ENCODE assay signal across 8 mouse cellular contexts in genomic region chr4:45530662-45531542, GRCm38 (mm10). TPM values are rescaled to one million over a fixed set of nuclear protein-coding genes. Genes with fewer than 3 reads are reported as not detected.
DNase-seq lines count a peak whose midpoint lies in the region; ATAC-seq and TF ChIP-seq lines count a peak whose summit lies in the region.

No protein-coding gene starts in this region.

- peak overlapping the region; percentile 74 for H3K4me3 ChIP-seq in hindbrain, embryonic 11.5 days (ENCODE audit: low read depth, low read length)
- peak overlapping the region; percentile 86 for H3K4me3 ChIP-seq in lung, embryonic 16.5 days (ENCODE audit: low read length)
- H3K4me3 ChIP-seq in thymus, adult 2 months (ENCODE audit: control insufficient read depth, insufficient read depth, low read length), result peak overlapping the region; percentile 51

- peaks cover 8% of the 10 kb centered on the region; the same call in 1 of the 2 replicates for H3K27me3 ChIP-seq in hindbrain, embryonic 11.5 days (ENCODE audit: control insufficient read depth, insufficient read depth, low read length)
- H3K27me3 ChIP-seq in lung, embryonic 16.5 days (ENCODE audit: control insufficient read depth, insufficient read depth, low read depth, low read length), result no peaks in the 10 kb centered on the region
- H3K27me3 ChIP-seq in thymus, adult 2 months (ENCODE audit: control insufficient read depth, insufficient read depth, low read length), result peaks cover 10% of the 10 kb centered on the region

- under 1% methylated on average over 48 of the region's 68 CpGs for WGBS in hindbrain, embryonic 11.5 days
- under 1% methylated on average over 38 of the region's 68 CpGs for WGBS in lung, embryonic 16.5 days
- WGBS in thymus, adult 2 months, result under 1% methylated on average over 67 of the region's 68 CpGs

- peak; percentile 74; the same call in 1 of the 2 replicates for TF ChIP-seq POLR2A in thymus, adult 2 months (IDR thresholded peaks at IDR 0.05; ENCODE audit: control insufficient read depth, extremely low read depth, insufficient read depth, low read length, poor library complexity)

- peaks cover 12% of the 10 kb centered on the region for H3K4me1 ChIP-seq in hindbrain, embryonic 11.5 days (replicated peaks; ENCODE audit: control insufficient read depth, insufficient read depth, low read length)
- peaks cover 44% of the 10 kb centered on the region for H3K4me1 ChIP-seq in lung, embryonic 16.5 days (replicated peaks; ENCODE audit: control insufficient read depth, insufficient read depth, low read length)
- H3K4me1 ChIP-seq in thymus, adult 2 months (replicated peaks; ENCODE audit: control insufficient read depth, insufficient read depth, low read length), result peaks cover 22% of the 10 kb centered on the region

- peak overlapping the region; percentile 75 for H3K9ac ChIP-seq in hindbrain, embryonic 11.5 days (ENCODE audit: low read depth, low read length)
- H3K9ac ChIP-seq in lung, embryonic 16.5 days (ENCODE audit: low read length), result peak overlapping the region; percentile 94

- H3K27ac ChIP-seq in hindbrain, embryonic 11.5 days (ENCODE audit: low read depth, low read length), result peak overlapping the region; percentile 78
- peak overlapping the region; percentile 100 for H3K27ac ChIP-seq in lung, embryonic 16.5 days (ENCODE audit: low read length)
- H3K27ac ChIP-seq in thymus, adult 2 months (ENCODE audit: control insufficient read depth, insufficient read depth, low read length), result no peak overlapping the region

- peak; percentile 92 for ATAC-seq in hindbrain, embryonic 11.5 days (ENCODE audit: low FRiP score)
- peak; percentile 94 for ATAC-seq in lung, embryonic 16.5 days (ENCODE audit: low read depth)

- TF ChIP-seq CTCF in thymus, adult 2 months (IDR thresholded peaks at IDR 0.05; ENCODE audit: borderline replicate concordance, control insufficient read depth, extremely low read depth, insufficient read depth, low read length, poor library complexity), result peak; percentile 19; the same call in 1 of the 2 replicates

- peak; percentile 94 for DNase-seq in NIH3T3 (ENCODE audit: low read depth)
- peak; percentile 71 for DNase-seq in cerebellum, adult 9-11 months
- DNase-seq in frontal cortex, adult 2 months (ENCODE audit: extremely low spot score in 1 of 2, low spot score in 1 of 2), result peak; percentile 77 to 90
- peak; percentile 94 for DNase-seq in hindbrain, embryonic 11.5 days (ENCODE audit: low spot score)
- DNase-seq in layer of hippocampus, adult 9-11 months, result peak; percentile 85
- DNase-seq in ovary, adult 18-20 months (ENCODE audit: low spot score), result peak; percentile 87
- DNase-seq in thymus, adult 2 months, result peak; percentile 85

- H3K36me3 ChIP-seq in hindbrain, embryonic 11.5 days (ENCODE audit: control insufficient read depth, insufficient read depth, low read length), result no peaks in the 10 kb centered on the region
- H3K36me3 ChIP-seq in lung, embryonic 16.5 days (ENCODE audit: control insufficient read depth, insufficient read depth, low read length), result peaks cover 5% of the 10 kb centered on the region; the same call in 1 of the 2 replicates
- no peaks in the 10 kb centered on the region for H3K36me3 ChIP-seq in thymus, adult 2 months (ENCODE audit: control insufficient read depth, insufficient read depth, low read length)

- no peaks in the 10 kb centered on the region for H3K9me3 ChIP-seq in hindbrain, embryonic 11.5 days (ENCODE audit: control insufficient read depth, low read length)
- no peaks in the 10 kb centered on the region for H3K9me3 ChIP-seq in lung, embryonic 16.5 days (ENCODE audit: control insufficient read depth, low read length)

- H3K4me2 ChIP-seq in hindbrain, embryonic 11.5 days (replicated peaks; ENCODE audit: low read depth, low read length), result peak overlapping the region; percentile 97
- peak overlapping the region; percentile 97 for H3K4me2 ChIP-seq in lung, embryonic 16.5 days (ENCODE audit: low read depth, low read length)

RNA-seq across cellular contexts. Expression of gene Shb, which starts 1.4 kb away (rescaled TPM):
- 16.0 and 20.0 TPM in 2 replicates for polyA plus RNA-seq in frontal cortex, adult 2 months (2012; rRNA removed)
- 4.2 and 6.2 TPM in 2 replicates for polyA plus RNA-seq in hindbrain, embryonic 11.5 days (2014; fragmentation: Nextera tagmentation; extraction: Ambion mirVana)
- 12.4 and 16.1 TPM in 2 replicates for polyA plus RNA-seq in lung, embryonic 16.5 days (2015; fragmentation: Nextera tagmentation; extraction: Ambion mirVana)
- 12.0 and 14.5 TPM in 2 replicates for polyA plus RNA-seq in thymus, adult 2 months (2012; rRNA removed)
